Mouse (Mus musculus) bone marrow, adult 2 months (tissue): ENCODE results near the gene Ifna12.

Source experiments
- CTCF ChIP-seq: fragments of 200-500 bp; IDR thresholded peaks from 2 replicates; pipeline ENCODE4 v1.5.1; 2011; ENCODE audit warnings: low read length, control low read depth; ENCODE audit not compliant: control insufficient read depth, insufficient read depth
- POLR2A ChIP-seq: fragments of 200-500 bp; IDR thresholded peaks from 2 replicates; pipeline ENCODE4 v1.6.1; 2011; ENCODE audit warnings: low read depth, mild to moderate bottlenecking, control low read depth, low read length, borderline replicate concordance; ENCODE audit not compliant: control insufficient read depth

GRCm38 (mm10) chr4:88561791-88562190, 41.4 kb downstream of the Ifna12 start:
- TF ChIP-seq POLR2A: no peak
- TF ChIP-seq CTCF: no peak
